Mouse (Mus musculus): ENCODE results near the gene Lamtor2. TPM values are rescaled to one million over a fixed set of nuclear protein-coding genes. Genes with fewer than 3 reads are reported as not detected.
"Not testable (repeated sequence)": the region's sequence is repeated elsewhere in the genome, so short reads cannot be mapped to it uniquely, and the experiment has no call there.

Lamtor2 gene
- 143 and 159 TPM in 2 replicates for polyA plus RNA-seq (2012; rRNA removed)

DNA sequence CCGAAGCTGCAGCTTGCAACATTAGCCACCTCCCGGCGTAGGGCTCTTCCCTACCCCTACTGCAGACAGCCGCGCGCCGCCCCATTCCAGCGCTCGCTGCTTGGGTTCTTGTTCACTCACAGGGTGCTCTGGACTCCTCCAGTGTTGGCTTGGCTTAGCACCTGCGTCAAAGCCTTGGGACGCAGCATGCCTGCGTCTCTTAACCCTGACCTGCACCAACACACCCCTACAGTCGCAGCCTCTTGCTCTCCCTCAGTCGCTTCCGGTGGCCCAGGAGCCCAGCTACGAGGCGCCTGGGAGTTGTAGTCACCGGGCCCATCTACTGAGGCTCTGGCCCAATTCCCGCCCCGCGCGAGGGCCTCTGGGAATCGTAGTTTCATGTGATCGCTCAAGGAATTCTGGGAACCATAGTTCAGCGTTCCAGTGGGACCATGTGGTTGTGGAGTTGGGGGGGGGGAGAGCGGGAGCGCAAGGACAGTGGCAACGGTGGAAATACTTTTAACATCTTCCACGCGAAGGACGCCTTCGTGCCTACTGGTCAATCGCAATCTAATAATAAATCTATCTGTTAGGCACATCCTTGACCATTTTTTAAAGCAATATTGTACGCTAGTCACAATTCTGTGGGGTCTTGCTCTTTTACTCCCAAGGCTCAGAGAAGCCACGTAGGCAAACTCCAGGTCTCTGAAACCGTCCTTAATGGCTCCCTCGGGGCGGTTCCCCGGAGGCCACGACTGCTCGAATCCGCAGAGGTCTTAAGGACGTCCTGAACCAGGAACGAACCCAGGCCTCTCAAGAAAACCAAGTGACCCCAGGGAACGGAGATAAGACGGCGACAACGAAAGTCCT lies at the start of gene Lamtor2:
Gene Lamtor2, minus strand, starts transcription at position 399 of the 849 bp plus-strand sequence.
- Histone ChIP-seq H3K27me3 (ENCODE audit: control insufficient read depth, insufficient read depth, low read length) (no peaks in the 10 kb centered on the region), H3K4me1 (ENCODE audit: control insufficient read depth, insufficient read depth, low read length) (peaks cover 18% of the 10 kb centered on the region), H3K4me3 (replicated peaks; ENCODE audit: insufficient read depth, low read depth, low read length) (peak within 1 kb of the TSS; percentile 93), H3K27ac (ENCODE audit: insufficient read depth, low read length) (peak within 1 kb of the TSS; percentile 84)
- WGBS = under 1% methylated on average over 48 of the region's 48 CpGs
- TF ChIP-seq POLR2A (IDR thresholded peaks at IDR 0.05; ENCODE audit: borderline replicate concordance, insufficient read depth, low read length) = peak; percentile 96
- TF ChIP-seq CTCF (IDR thresholded peaks at IDR 0.05; ENCODE audit: borderline replicate concordance, insufficient read depth, low read depth, low read length) = no peak
- peak; percentile 98 to 99 for DNase-seq

DNA sequence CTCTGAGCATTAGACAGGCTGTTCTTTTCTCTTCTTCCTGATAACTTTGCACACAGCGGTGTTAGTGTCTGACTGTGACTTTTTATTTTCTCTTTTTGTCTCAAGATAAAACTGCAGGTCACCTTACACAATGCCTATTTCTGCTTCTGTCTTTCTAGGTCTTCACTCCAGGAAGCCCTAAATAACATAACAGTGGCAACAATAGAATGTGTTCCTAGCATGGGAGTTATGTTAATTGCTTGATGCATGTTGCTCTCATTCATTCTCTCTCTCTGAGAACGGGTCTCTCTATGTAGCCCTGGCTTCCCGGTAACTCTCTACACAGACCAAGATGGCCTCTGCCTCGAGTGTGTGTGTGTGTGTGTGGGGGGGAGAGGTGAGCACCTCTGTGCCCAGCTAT lies 49.6 kb upstream of the Lamtor2 start:
- WGBS = 55% methylated on average over 4 of the region's 4 CpGs
- no peak for DNase-seq
- Histone ChIP-seq H3K4me1 (ENCODE audit: control insufficient read depth, insufficient read depth, low read length) (no peaks in the 10 kb centered on the region), H3K27ac (ENCODE audit: insufficient read depth, low read length) (no peak overlapping the region), H3K4me3 (replicated peaks; ENCODE audit: insufficient read depth, low read depth, low read length) (no peak overlapping the region), H3K27me3 (ENCODE audit: control insufficient read depth, insufficient read depth, low read length) (no peaks in the 10 kb centered on the region)
- TF ChIP-seq CTCF (IDR thresholded peaks at IDR 0.05; ENCODE audit: borderline replicate concordance, insufficient read depth, low read depth, low read length) = no peak
- no peak for TF ChIP-seq POLR2A (IDR thresholded peaks at IDR 0.05; ENCODE audit: borderline replicate concordance, insufficient read depth, low read length)

DNA sequence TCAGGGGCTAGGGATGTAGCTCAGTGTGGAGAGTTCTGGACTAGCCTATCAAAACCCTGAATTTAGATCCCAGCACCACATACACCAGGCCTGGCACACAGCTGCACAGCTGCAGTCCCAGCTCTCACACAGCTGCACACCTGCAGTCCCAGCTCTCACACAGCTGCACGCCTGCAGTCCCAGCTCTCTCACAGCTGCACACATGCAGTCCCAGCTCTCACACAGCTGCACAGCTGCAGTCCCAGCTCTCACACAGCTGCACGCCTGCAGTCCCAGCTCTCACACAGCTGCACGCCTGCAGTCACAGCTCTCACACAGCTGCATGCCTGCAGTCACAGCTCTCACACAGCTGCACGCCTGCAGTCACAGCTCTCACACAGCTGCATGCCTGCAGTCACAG lies 43.7 kb upstream of the Lamtor2 start:
- not testable (repeated sequence) for H3K4me1 ChIP-seq (ENCODE audit: control insufficient read depth, insufficient read depth, low read length); H3K4me3 ChIP-seq (replicated peaks; ENCODE audit: insufficient read depth, low read depth, low read length); H3K27me3 ChIP-seq (ENCODE audit: control insufficient read depth, insufficient read depth, low read length); DNase-seq; H3K27ac ChIP-seq (ENCODE audit: insufficient read depth, low read length)
- WGBS = 83% methylated on average over 4 of the region's 4 CpGs

DNA sequence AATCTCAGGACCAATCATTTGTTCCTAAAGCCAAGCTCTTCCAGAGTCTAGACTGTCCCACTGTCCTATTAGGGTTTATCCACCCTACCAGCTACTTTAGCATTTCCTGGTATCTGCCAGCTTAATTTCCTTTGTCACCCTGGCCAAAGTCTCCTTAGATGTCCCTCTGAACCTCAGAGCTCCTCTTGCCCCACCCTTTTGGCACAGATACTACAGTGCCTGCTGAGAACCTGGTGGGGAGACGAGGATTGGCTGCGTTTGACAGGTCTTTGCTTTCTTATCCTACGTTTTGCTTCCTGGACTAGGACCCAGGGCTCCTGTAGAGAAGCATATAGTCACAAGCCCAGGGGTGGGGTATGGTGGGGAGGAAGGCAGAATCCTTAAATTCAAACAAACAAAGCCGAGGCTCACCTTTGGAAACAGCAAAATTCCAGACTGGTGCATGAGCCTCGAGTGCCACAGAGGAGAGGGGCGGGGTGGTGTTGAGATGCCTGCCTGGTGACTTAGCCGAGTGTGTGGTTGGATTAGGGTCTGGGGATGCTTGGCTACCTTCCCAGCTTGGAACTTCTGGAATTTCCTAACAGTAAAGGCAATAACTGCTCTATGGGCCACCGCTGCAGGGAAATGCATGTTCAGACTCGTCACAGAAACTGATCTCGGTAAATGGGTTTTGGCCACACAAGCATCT lies 41.2 kb upstream of the Lamtor2 start:
- no peak for DNase-seq
- no peaks in the 10 kb centered on the region for H3K4me1 ChIP-seq (ENCODE audit: control insufficient read depth, insufficient read depth, low read length)
- no peak overlapping the region for H3K27ac ChIP-seq (ENCODE audit: insufficient read depth, low read length)
- 43% methylated on average over 10 of the region's 10 CpGs for WGBS
- no peaks in the 10 kb centered on the region for H3K27me3 ChIP-seq (ENCODE audit: control insufficient read depth, insufficient read depth, low read length)
- no peak overlapping the region for H3K4me3 ChIP-seq (replicated peaks; ENCODE audit: insufficient read depth, low read depth, low read length)
- TF ChIP-seq CTCF (IDR thresholded peaks at IDR 0.05; ENCODE audit: borderline replicate concordance, insufficient read depth, low read depth, low read length) (no peak), POLR2A (IDR thresholded peaks at IDR 0.05; ENCODE audit: borderline replicate concordance, insufficient read depth, low read length) (no peak)

DNA sequence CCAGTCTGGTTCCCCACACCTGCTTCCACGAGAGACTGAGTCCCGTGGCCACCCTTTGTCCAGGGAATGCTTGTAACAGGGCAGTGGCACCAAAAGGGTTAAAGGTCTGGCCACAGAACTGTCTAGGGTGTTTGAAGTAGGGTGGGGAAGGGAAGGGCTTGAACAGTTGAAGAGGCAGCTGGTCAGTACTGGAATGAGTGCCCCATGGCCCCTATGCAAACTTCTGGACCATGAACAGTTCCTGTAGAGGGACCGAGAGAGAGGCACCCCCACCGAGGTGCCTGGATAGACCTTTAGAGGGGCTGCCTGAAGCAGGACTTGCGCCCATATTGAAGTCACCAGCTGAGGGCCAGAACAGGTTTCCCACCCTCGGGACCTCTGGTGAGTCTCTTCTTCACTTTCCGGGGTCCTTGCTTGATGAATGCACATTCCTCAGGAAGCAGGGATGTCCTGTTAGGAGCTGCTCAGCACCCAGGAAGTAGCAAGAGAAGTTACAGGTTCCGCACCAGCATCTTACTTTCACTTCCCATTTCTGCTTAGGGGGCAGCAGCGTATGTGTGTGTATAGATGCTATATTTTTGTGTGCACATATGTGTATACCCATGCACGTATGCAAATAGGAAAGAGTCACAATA lies 40.2 kb upstream of the Lamtor2 start:
- Histone ChIP-seq H3K4me1 (ENCODE audit: control insufficient read depth, insufficient read depth, low read length) (no peaks in the 10 kb centered on the region), H3K4me3 (replicated peaks; ENCODE audit: insufficient read depth, low read depth, low read length) (no peak overlapping the region), H3K27me3 (ENCODE audit: control insufficient read depth, insufficient read depth, low read length) (no peaks in the 10 kb centered on the region), H3K27ac (ENCODE audit: insufficient read depth, low read length) (no peak overlapping the region)
- DNase-seq = no peak
- 73% methylated on average over 10 of the region's 10 CpGs for WGBS
- TF ChIP-seq CTCF (IDR thresholded peaks at IDR 0.05; ENCODE audit: borderline replicate concordance, insufficient read depth, low read depth, low read length) = no peak
- no peak for TF ChIP-seq POLR2A (IDR thresholded peaks at IDR 0.05; ENCODE audit: borderline replicate concordance, insufficient read depth, low read length)

DNA sequence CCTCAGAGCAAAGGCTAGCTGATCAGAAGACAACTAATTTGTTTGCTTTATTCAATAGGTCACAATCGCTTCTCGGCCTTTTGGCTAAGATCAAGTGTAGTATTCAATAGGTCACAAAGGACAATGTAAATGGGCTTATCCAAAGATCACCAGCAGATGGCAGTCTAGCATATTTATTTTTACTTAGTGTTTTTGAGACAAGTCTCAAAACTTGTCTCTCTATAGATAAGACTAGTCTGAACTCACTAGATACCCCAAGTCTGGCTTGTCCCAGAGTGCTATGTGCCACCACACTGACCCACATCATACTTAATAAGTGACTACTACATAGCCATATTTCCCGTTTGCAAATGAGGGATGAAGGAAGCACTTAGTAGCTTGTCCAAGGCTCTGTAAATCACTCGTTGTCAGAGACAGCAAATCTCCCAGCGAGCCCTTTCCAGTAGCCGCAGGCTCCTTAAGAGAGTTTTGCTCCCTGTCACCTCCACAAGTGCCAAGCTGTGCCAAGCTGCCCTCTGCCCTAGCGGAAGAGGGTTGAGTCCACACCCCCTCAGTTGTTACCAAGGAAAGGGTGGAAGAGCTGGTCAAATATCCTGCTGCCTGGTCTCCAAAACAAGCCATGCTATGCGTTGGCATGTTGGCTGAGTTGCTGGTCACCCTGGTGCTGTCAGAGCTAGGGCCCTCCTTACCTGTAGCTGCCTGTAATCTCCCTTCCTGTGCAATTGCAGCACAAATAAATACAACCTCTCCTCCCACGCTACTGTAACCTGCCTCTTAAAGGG lies 39.3 kb upstream of the Lamtor2 start:
- H3K4me3 ChIP-seq (replicated peaks; ENCODE audit: insufficient read depth, low read depth, low read length) = no peak overlapping the region
- no peak for TF ChIP-seq POLR2A (IDR thresholded peaks at IDR 0.05; ENCODE audit: borderline replicate concordance, insufficient read depth, low read length)
- peak; percentile 46 for TF ChIP-seq CTCF (IDR thresholded peaks at IDR 0.05; ENCODE audit: borderline replicate concordance, insufficient read depth, low read depth, low read length)
- H3K27ac ChIP-seq (ENCODE audit: insufficient read depth, low read length) = no peak overlapping the region
- no peaks in the 10 kb centered on the region for H3K27me3 ChIP-seq (ENCODE audit: control insufficient read depth, insufficient read depth, low read length)
- peak in 1 of 2 experiments; percentile 36 for DNase-seq
- 25% methylated on average over 9 of the region's 9 CpGs for WGBS
- H3K4me1 ChIP-seq (ENCODE audit: control insufficient read depth, insufficient read depth, low read length) = no peaks in the 10 kb centered on the region

DNA sequence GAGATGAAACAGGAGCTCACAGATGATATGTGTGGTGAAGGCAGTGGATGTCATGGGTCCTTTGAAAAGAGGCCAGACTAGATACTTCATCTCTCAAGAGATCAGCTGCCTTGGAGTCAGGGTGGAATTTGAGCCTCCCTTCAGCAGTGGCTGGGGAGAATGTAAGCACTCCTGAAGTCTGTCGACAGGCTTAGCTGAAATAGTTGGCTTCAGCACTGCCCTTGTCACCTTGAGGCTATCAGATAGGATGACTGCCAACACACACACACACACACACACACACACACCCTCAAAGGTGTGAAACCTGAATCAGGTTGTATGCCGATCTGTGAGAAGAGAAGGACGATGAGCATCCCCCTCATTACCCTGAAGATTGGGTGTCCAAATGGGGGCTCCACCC lies 38.2 kb upstream of the Lamtor2 start:
- no peak overlapping the region for H3K27ac ChIP-seq (ENCODE audit: insufficient read depth, low read length)
- H3K4me1 ChIP-seq (ENCODE audit: control insufficient read depth, insufficient read depth, low read length) = no peaks in the 10 kb centered on the region
- WGBS = 69% methylated on average over 3 of the region's 3 CpGs
- TF ChIP-seq CTCF (IDR thresholded peaks at IDR 0.05; ENCODE audit: borderline replicate concordance, insufficient read depth, low read depth, low read length) = no peak
- no peak for TF ChIP-seq POLR2A (IDR thresholded peaks at IDR 0.05; ENCODE audit: borderline replicate concordance, insufficient read depth, low read length)
- H3K27me3 ChIP-seq (ENCODE audit: control insufficient read depth, insufficient read depth, low read length) = no peaks in the 10 kb centered on the region
- no peak for DNase-seq
- no peak overlapping the region for H3K4me3 ChIP-seq (replicated peaks; ENCODE audit: insufficient read depth, low read depth, low read length)
